Mouse (Mus musculus): Measurements from ENCODE around the gene Jakmip3.

The Jakmip3 gene

GRCm38 (mm10) chr7:138940612-138941461 lies at the start of gene Jakmip3:
Gene Jakmip3, plus strand, starts transcription at chr7:138940730.
- DNase-seq, result peak; percentile 70

DNA sequence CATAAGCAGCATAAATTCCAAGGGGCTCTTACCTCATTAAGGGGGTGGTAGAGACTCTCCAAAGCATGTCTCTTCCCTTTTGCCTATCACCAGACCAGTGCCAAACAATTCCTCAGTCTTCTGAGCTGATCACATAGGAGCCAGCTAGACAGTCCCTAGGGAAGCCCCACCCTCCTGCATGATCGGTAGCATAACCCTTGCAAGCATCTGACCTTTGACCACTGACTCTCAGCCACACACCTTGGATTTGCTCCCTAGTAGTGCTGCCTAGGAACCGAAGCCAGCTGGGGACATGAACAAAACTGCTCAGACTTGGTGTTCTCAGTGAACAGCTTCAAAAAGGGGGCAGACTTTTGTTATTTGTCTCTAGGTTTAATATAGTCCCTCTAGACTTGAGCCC lies 42.4 kb upstream of the Jakmip3 start:
- DNase-seq, result no peak

DNA sequence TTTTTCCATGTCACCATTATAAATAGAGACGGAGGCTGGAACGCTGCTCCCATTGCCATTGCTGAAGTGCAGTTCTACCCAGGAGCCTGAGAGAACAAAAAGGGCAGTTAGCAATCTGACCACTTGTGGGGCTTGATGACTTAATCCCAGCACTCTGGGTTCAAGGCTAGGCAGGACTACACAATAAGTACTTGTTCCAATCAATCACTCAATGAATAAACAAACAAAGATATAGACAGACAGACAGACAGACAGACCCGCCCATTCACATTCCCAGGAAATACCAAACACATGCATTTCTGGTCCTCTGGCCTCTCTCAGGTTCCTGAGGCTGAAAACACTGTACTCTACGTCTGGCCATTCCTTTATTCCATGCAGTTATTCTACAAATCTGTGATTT lies 41.8 kb upstream of the Jakmip3 start:
- no peak for DNase-seq

GRCm38 (mm10) chr7:138903886-138904435 lies 36.6 kb upstream of the Jakmip3 start:
- DNase-seq, result no peak

DNA sequence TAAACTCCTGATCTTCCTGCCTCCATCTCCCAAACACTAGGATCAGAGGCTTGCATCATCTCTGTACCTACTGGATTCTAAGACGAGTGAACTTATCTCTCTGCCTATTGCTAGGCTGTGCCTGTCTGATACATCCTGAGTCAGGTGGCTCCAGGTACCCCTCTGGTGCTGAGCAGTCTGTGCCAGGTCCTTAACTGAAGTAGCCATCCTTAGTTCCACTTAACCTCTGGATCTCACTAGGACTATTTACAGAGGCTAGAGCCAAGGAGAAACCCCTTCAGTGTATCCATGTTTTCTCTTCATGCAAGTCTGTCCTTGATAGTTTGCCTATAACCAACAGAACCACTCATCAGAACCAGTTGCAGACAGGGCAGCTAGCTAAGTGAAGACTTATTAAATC lies 34.1 kb upstream of the Jakmip3 start:
- no peak for DNase-seq

- no peak for DNase-seq
Measured at GRCm38 (mm10) chr7:138907043-138907442, 33.5 kb upstream of the Jakmip3 start.

DNA sequence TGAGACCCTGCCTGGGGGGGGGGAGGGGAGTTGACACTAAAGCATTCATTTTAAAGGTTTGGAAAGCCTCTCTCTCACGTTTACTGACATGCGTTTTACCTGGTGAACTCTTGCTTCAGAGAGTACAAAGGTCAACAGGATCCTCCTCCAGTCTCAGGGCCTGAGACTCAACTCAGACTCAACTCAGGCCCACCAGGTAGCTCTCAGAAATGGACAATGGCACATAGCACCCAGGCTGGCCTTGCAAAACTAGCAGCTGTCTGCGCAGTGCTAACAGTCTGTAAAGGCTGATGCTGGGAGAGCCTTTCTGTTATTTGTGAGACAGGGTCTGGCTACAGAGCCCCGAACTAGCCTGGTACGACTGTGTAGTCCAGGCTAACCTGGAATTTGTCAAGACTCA lies 32.6 kb upstream of the Jakmip3 start:
- no peak for DNase-seq

DNA sequence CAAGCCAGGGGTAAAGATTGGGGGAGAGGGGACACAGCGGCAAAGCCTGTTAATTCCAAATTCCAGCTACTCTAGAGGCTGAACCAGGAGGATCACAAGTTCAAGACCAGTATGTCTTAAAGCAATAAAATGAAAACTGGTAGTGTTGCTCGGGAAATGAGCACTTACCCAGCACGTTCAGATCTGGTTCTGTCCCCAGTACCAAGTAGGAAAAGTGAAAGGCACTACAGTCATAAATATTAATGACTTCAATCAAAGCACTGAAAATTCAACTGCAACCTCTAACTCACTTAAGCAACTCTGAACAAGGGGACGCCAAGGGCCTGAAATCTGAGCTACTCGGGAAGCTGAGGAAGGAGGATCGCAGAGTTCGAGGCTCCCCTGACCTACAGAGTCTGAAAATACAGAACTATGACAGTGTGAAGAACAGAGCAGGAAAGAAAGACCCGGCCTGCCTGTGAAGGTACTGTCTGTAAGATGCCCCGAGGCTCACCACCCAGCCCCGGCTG lies 31.7 kb upstream of the Jakmip3 start:
- DNase-seq, result no peak

DNA sequence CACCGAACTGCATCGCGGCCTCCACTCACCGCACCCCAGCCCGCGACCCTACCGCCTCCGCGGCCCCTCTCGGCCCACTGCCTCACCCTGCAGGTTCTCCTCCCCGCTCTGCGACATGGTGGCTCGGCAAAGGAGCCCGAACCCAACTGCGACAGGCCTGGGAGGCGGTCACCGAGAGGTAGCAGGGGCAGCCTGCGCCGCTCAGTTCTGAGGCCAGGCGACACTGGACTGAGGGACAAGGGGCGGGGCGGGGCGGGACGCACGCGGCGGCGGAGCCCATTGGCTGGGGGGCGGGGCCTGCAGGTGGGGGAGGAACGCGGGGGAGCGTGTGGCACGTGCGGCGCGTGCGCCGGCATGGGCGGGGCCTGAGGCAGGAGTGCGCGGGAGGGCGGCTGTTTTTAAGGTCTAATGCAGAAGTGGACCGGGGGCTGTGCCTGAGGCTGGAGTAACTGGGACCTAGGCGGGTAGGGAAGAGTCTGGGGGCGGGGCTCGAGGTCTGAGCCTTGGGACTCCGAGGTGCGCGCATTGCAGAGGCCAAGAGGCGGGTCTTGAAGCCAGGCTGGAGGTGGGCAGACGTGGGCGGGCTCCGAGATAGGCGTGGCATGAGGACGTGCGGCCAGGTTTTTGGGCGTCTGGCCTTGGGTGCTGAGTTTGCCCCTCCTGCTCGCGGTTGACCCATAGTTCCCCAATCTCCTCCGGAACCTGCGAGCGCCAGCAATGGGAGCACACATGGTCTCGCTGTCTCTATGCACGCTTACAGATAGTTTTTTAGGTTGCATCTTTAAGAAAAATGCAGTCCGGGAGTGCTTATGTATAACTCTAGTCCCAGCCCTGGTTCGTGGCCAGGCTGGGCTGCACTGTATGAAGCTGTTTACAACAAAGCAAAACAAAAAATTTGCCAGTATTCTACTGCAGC lies 31.0 kb upstream of the Jakmip3 start, which contains the start of gene Bnip3:
TSS of gene Bnip3 (minus strand) at position 243 of the 916 bp plus-strand sequence.
- peak; percentile 88 for DNase-seq

GRCm38 (mm10) chr7:138910193-138910562 lies 30.4 kb upstream of the Jakmip3 start:
- DNase-seq, result no peak

DNA sequence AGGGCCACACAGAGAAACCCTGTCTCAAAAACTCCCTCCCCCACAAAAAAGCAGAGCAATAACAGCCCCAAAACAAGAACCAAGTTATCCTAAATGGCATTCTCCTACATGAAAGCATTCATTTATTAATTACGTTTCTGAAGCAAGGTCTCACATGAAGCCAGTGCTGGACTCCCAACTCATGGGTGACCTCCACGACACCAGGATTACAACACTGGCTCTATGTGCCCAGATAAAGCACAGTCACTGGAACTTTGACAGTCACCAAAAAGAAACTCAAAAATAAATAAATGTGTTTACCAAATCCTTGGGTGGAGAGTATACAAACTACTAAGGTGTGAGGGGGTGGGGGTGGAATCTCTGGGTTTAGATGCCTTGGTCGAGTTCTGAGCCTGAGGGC lies 26.9 kb upstream of the Jakmip3 start:
- no peak for DNase-seq

- no peak for DNase-seq
Measured at GRCm38 (mm10) chr7:138919156-138919944, 21.2 kb upstream of the Jakmip3 start.

- no peak for DNase-seq
Measured at GRCm38 (mm10) chr7:138921611-138922010, 18.9 kb upstream of the Jakmip3 start.

DNA sequence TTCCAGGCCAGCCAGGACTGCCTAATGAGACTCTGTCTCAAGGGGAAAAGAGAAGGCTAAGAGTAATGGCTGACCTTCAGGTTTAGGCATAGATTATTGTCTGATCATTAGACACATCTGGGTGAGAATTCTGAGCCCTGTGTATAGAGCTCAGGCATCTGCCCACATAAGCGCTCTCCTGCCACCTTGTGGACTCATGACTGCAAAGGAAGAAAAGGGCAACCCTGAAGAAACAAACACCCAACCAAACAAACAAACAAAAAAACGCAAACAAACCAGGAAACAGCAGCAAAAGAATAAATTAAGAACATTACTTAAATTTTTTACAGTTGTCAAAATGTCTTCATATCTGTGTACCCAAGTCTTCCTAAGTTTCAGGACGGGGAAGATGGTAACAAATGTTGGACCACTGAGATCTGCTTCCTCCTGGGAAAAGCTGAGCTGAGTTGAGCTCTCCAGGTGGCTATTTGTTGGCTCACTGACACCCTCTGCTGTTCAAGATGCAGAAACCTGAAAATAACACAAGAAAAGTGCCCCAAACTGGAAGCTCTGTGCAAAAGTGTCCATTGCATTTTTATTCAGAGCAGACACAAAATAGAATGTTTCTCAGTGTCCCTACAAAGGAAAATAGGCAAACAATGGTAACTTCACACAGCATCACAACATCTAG lies 16.6 kb upstream of the Jakmip3 start:
- DNase-seq, result no peak

DNA sequence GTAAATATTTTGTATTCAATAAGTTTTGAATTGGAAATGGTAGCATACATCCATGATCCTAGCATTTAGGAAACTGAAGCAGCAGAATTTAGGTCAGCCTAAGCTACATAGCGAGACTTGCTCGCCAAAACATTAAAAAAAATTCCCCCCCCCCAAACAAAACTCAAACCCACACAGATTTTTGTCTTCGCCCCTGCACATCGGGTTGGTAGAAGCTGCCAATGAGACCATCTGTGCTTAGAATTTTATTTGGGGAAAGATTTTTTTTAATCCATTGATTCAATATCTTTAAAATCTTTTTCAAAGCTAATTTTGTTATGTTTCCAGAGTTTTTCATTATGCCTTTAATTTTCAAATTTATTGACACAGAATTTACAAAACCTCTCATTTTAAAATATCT lies 12.1 kb upstream of the Jakmip3 start:
- no peak for DNase-seq

GRCm38 (mm10) chr7:138934523-138934922 lies 6.0 kb upstream of the Jakmip3 start:
- DNase-seq, result no peak

GRCm38 (mm10) chr7:138938991-138939390 lies 1.5 kb upstream of the Jakmip3 start:
- DNase-seq, result no peak

DNA sequence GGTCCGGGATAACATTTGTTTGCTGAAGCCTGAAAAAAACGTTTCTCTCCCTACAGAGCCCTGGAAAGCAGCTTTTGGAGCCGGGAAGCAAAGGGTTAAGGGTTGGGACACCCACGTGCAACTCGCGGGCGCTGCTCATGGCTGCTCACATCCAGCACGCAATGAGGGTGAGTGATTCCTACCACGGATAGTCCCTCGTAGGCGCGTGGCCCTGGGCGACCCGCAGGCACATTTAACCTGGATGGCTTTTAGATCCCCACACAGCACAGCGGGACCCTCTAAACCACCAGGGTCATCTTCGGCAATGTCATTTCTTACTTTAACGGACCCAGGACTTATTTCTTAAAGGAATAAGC lies 296 bp upstream of the Jakmip3 start:
- peak; percentile 76 for DNase-seq

DNA sequence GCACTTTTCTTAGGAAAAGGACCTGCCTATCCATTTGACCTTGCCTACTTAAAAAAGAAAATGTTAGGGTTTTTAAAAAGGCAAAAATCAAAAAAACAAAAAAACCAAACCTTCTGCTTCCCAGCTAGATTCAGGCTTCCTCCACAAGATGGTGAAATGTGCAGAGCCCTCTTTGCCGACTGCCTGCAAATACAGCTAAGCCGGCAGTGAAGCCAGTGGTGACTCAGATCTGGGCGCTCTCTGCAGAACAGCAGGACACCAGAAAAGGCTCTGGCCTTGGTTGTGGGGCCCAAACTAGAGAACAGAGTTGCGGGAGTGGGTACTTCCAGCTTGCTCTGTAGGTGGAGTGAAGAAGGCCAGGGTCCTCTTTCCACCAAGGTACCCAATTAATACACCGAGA lies 1.0 kb downstream of the Jakmip3 start:
- DNase-seq, result no peak

- DNase-seq, result no peak
Measured at GRCm38 (mm10) chr7:138942301-138942700, 1.8 kb downstream of the Jakmip3 start.

GRCm38 (mm10) chr7:138945668-138946067 lies 5.1 kb downstream of the Jakmip3 start:
- no peak for DNase-seq

DNA sequence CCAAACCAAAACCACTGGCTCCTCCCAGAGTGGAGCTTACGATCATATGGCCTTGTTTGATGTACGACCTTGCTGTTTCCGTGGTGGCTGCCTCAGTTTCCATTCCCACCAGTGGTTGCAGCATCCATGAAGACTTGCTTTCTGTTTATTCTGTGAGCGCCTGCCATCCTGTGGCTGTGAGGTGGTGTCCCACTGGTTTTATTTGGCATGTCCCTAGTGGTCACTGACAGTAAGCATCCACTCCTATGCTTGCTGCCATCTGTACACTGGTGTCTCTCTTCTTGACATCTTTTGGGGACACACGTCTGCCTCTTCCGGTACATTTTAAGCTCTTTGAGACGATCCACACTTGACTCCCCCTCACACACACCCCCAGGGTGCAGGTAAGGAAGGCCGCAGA lies 7.2 kb downstream of the Jakmip3 start:
- no peak for DNase-seq

Data from right cerebral cortex, postnatal 14 days (tissue).